Mouse (Mus musculus) kidney, adult 8-10 months (tissue): Measurements from ENCODE around the gene Lrp2bp.
A peak's percentile ranks its signal among the peaks of the same experiment; 100 is the strongest.

Source experiments
- DNase-seq, 2 experiments: peaks; one replicate each; pipeline ENCODE4 v3.0.0; 2022

Gene Lrp2bp

DNA sequence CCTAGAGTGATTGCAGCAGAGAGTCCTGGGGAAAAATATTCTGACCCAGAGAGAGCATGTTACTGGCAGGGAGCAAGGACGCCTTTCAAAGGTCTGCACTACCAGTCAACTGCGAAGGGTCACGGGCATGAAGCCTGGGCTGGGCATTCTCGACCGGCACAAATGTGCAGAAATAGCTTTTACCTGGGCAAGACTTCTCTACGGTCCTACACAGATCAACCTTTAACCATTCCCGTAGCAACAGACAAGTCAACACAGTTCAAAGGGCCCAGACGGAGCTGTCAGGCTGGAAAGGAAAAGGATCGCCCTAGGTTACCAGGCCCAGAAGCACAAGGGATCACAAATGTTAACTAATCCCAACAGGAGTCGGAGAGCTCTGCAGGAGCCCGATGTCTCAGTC is 37.1 kb downstream of the Lrp2bp start:
- DNase-seq = peak; percentile 65 to 74

- DNase-seq = no peak
Measured at GRCm38 (mm10) chr8:46039666-46040065, 40.6 kb downstream of the Lrp2bp start.

GRCm38 (mm10) chr8:46040260-46040659 is 41.2 kb downstream of the Lrp2bp start:
- DNase-seq = no peak

- DNase-seq = no peak
Measured at GRCm38 (mm10) chr8:46072798-46073197, 73.7 kb downstream of the Lrp2bp start.

GRCm38 (mm10) chr8:46073540-46074140 is 74.5 kb downstream of the Lrp2bp start:
- DNase-seq = no peak

- DNase-seq = no peak
Measured at GRCm38 (mm10) chr8:46075223-46075622, 76.1 kb downstream of the Lrp2bp start.

- no peak for DNase-seq
Measured at GRCm38 (mm10) chr8:46078866-46079265, 79.8 kb downstream of the Lrp2bp start.
